Mouse (Mus musculus) intestine, embryonic 14.5 days (tissue): ENCODE measurements around the gene Fto. TPM values are rescaled to one million over a fixed set of nuclear protein-coding genes. Genes with fewer than 3 reads are reported as not detected.

ENCODE experiments used
- ATAC-seq: fragments of 200-750 bp; cut with Nextera tagmentation; replicated peaks from 2 replicates; pipeline ENCODE4 v1.8.0; 2017; ENCODE audit warnings: low read depth, moderate number of reproducible peaks, moderate TSS enrichment, moderate library complexity; ENCODE audit not compliant: low FRiP score, low TSS enrichment
- DNase-seq: peaks from one replicate; pipeline ENCODE4 v3.0.0-alpha.2; 2018; ENCODE audit warnings: low spot score
- H3K27ac ChIP-seq: fragments of 300-500 bp; sonication (generic); 2 replicates; pipeline ENCODE4 v1.5.1; 2014; ENCODE audit warnings: low read depth, mild to moderate bottlenecking, control low read depth
- H3K27me3 ChIP-seq: fragments of 300-500 bp; sonication (generic); replicated peaks from 2 replicates; pipeline ENCODE4 v1.6.1; 2014; ENCODE audit warnings: low read length, control low read depth; ENCODE audit not compliant: control insufficient read depth, insufficient read depth
- H3K36me3 ChIP-seq: fragments of 300-500 bp; sonication (generic); 2 replicates; pipeline ENCODE4 v1.6.1; 2014; ENCODE audit warnings: low read length, control low read depth; ENCODE audit not compliant: control insufficient read depth, insufficient read depth
- H3K4me1 ChIP-seq: fragments of 300-500 bp; sonication (generic); replicated peaks from 2 replicates; pipeline ENCODE4 v1.6.1; 2014; ENCODE audit warnings: low read length, control low read depth, mixed read lengths; ENCODE audit not compliant: control insufficient read depth, insufficient read depth
- H3K4me2 ChIP-seq: fragments of 300-500 bp; sonication (generic); 2 replicates; pipeline ENCODE4 v1.6.1; 2014; ENCODE audit warnings: low read length
- H3K4me3 ChIP-seq: fragments of 300-500 bp; sonication (generic); 2 replicates; pipeline ENCODE4 v1.5.1; 2014; ENCODE audit warnings: low read depth, low read length, control low read depth, mixed read lengths
- H3K9ac ChIP-seq: fragments of 300-500 bp; sonication (generic); 2 replicates; pipeline ENCODE4 v1.6.1; 2014; ENCODE audit warnings: mild to moderate bottlenecking, low read length
- H3K9me3 ChIP-seq: fragments of 300-500 bp; sonication (generic); 2 replicates; pipeline ENCODE4 v1.6.1; 2016; ENCODE audit warnings: low read length, control low read depth; ENCODE audit not compliant: control insufficient read depth
- WGBS: fragments of 180-500 bp; shearing (Covaris S2); extraction: QIAGEN DNeasy Blood & Tissue Kit; methylation state at CpG from one replicate; pipeline ENCODE4 v1.1.7; 2014; 5-methylcytosine and 5-hydroxymethylcytosine counted together
- polyA plus RNA-seq: library from polyadenylated mRNA; unstranded; fragments of >200 nt; fragmentation: Nextera tagmentation; extraction: Ambion mirVana; gene quantifications from 2 replicates; pipeline ENCODE4 v1.2.1, GENCODE M21; 2014

The Fto gene
- polyA plus RNA-seq, 1 experiment from 2014 or later: 77.7 TPM

DNA sequence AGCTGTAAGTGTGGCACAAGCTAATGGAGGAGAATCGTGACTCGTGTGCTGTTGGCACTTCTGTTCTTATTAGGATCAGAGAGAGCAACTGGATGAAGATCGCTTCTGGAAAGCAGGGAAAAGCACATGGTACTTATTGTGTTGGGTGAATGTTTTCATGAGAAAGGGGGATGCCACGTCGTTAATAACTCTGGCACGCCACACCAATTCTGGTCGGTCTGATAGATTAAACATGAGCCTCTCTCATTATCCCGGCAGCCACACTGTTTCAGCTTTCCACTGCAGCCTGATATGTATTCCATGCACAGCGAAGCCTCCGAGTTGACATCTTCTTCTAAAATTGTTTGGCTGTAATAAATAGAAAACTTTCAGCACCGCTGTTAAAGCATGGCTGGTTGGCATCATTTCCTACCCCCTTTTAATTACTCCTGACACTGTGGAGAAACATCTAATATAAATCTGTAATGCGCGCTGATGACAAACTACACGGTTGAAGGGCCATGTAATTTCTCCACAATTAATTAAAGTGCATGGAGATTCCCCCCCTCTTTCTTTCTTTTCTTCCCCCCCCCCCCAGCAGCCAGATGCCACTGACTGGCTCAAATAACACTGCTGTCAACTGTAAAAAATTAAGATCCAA is 298.5 kb downstream of the Fto start:
- Histone ChIP-seq H3K4me3 (no peak overlapping the region), H3K4me1 (peaks cover 16% of the 10 kb centered on the region), H3K36me3 (no peaks in the 10 kb centered on the region), H3K9me3 (no peaks in the 10 kb centered on the region), H3K9ac (no peak overlapping the region), H3K27me3 (no peaks in the 10 kb centered on the region), H3K4me2 (no peak overlapping the region), H3K27ac (no peak overlapping the region)
- WGBS: 72% methylated on average over 14 of the region's 14 CpGs
- no peak for ATAC-seq
- DNase-seq: no peak

DNA sequence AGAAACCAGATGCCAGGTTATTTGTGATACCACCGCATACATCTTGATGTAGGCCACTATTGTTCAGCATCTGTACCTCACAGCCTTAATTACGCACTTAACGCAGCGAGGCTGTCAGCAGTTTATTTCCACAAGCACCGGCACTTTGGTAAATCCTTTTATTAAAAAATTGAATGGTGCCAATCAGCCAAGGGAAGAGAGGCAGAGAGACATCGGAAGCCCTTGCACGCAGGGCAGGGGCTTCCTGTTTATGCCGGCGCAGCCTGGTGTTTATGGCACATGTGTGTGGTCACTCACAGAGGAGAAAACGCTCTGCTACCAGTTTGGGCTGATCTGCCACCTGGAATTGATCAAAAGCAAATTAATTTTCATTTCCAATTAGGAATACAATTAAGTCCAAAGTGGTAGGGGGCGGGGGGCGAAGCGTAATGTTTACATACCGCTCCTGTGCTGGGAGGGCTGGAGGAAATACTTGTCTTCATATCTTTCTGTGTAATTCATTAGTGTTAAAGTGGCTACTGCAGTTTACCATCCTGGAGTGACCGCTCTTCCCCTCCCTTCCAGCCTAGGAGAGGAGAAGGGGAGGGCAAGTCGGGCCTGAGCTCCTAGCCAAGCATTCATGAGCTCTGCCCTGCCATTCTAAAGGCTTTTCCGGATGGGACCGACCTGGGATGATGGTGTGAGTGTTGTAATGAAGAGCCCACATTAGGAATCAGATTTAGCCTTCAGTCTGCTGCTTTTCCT is 299.2 kb downstream of the Fto start:
- no peak overlapping the region for H3K4me3 ChIP-seq
- DNase-seq (no peak), ATAC-seq (no peak)
- peaks cover 16% of the 10 kb centered on the region for H3K4me1 ChIP-seq
- no peaks in the 10 kb centered on the region for H3K9me3 ChIP-seq
- no peak overlapping the region for H3K27ac ChIP-seq
- H3K27me3 ChIP-seq: no peaks in the 10 kb centered on the region
- H3K9ac ChIP-seq: no peak overlapping the region
- H3K4me2 ChIP-seq: no peak overlapping the region
- WGBS: 43% methylated on average over 18 of the region's 18 CpGs
- no peaks in the 10 kb centered on the region for H3K36me3 ChIP-seq

DNA sequence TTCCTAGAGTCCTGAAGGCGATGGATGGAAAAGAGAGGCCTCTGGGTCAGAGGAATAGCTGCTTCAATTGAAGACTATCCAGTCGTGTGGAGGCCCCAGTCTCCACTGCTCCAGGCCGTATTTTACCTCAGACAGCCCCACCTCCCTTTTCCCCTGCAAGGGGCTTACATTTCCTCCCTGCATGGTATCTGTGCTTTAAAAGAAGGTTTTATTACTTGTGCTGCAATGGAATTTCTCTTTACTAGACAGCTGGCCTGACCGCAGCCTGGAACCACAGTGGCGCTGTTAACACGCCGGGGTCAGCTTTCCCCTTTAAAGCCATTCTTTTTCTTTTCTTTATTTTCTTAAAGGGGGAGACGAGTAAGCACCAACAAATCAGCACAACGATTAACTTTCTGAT is 300.3 kb downstream of the Fto start:
- H3K36me3 ChIP-seq: no peaks in the 10 kb centered on the region
- WGBS: 27% methylated on average over 9 of the region's 9 CpGs
- DNase-seq: no peak
- H3K9me3 ChIP-seq: no peaks in the 10 kb centered on the region
- no peak overlapping the region for H3K4me2 ChIP-seq
- H3K9ac ChIP-seq: no peak overlapping the region
- H3K4me3 ChIP-seq: no peak overlapping the region
- no peak for ATAC-seq
- peaks cover 16% of the 10 kb centered on the region for H3K4me1 ChIP-seq
- H3K27me3 ChIP-seq: no peaks in the 10 kb centered on the region
- no peak overlapping the region for H3K27ac ChIP-seq

DNA sequence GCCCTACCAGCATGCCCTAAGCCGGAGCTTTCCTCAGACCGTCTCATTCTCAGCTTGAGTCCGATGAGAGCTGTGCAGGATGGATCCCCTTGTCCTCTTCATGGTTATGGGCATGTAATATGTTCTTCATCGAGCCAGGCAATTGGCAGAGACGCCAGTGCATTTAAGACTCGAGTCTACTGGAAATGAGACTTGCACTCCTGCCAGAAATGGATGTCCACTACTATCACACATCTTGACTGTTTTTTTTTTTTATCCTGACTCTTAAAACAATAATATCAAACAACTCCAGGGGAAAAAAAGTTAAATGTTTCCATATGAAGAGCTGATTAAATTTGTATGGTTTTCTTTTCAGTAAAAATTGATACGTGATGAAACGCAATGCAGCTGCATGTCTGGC is 301.9 kb downstream of the Fto start:
- H3K4me3 ChIP-seq: no peak overlapping the region
- no peak for ATAC-seq
- H3K36me3 ChIP-seq: no peaks in the 10 kb centered on the region
- H3K27me3 ChIP-seq: no peaks in the 10 kb centered on the region
- no peak for DNase-seq
- no peak overlapping the region for H3K27ac ChIP-seq
- no peak overlapping the region for H3K4me2 ChIP-seq
- peaks cover 16% of the 10 kb centered on the region for H3K4me1 ChIP-seq
- no peak overlapping the region for H3K9ac ChIP-seq
- no peaks in the 10 kb centered on the region for H3K9me3 ChIP-seq
- WGBS: 90% methylated on average over 8 of the region's 8 CpGs

- Histone ChIP-seq H3K9ac (no peak overlapping the region), H3K4me3 (no peak overlapping the region), H3K27ac (no peak overlapping the region), H3K4me1 (peaks cover 16% of the 10 kb centered on the region), H3K4me2 (no peak overlapping the region), H3K9me3 (no peaks in the 10 kb centered on the region), H3K27me3 (no peaks in the 10 kb centered on the region), H3K36me3 (no peaks in the 10 kb centered on the region)
- 75% methylated on average over 11 of the region's 11 CpGs for WGBS
- no peak for ATAC-seq
- no peak for DNase-seq
Measured at GRCm38 (mm10) chr8:91615781-91616683, 302.7 kb downstream of the Fto start.

DNA sequence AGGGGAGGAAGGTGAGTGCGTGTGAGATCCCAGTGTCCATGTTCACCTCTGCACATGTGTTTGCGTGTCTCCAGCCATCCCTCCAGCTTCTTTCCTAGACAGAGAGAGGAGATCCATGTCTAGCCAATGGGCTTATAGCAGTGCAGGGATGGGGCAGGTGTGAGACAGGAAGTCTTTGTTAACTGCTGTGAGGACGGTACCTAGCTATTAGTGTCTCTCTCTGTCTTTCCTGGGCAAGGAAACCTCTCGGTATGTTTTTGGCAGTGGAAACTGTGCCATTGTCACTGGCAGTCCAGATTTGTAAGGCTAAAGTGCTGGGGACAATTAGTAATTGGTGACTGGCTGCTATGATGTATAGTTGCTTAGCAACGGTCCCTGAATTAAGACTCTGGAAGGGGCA is 304.4 kb downstream of the Fto start:
- Histone ChIP-seq H3K4me2 (no peak overlapping the region), H3K4me3 (no peak overlapping the region), H3K4me1 (peaks cover 11% of the 10 kb centered on the region), H3K9ac (no peak overlapping the region), H3K9me3 (no peaks in the 10 kb centered on the region), H3K36me3 (no peaks in the 10 kb centered on the region), H3K27me3 (no peaks in the 10 kb centered on the region), H3K27ac (no peak overlapping the region)
- DNase-seq (no peak), ATAC-seq (no peak)
- WGBS: 80% methylated on average over 5 of the region's 5 CpGs

DNA sequence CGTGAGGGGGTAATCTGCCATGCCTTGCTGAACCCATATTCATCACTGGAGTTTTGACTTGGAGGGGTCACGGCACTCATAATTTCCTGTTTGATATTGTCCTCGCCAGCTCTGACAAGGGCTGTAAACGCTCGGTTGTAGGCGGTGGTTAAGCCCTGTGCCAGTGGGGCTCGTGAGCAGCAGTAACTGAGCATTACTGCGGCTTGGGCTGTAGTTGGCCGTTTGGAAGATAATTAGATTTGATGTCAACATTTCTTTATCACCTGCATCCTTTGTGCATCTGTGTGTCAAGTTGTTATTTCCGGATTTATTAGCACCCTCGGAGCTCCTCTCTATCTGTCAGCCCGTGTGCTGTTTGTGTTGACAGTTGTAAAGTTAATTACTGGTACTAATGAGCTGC is 309.4 kb downstream of the Fto start:
- H3K9ac ChIP-seq: no peak overlapping the region
- no peaks in the 10 kb centered on the region for H3K27me3 ChIP-seq
- H3K9me3 ChIP-seq: no peaks in the 10 kb centered on the region
- no peak overlapping the region for H3K4me2 ChIP-seq
- no peak overlapping the region for H3K27ac ChIP-seq
- ATAC-seq (no peak), DNase-seq (no peak)
- no peaks in the 10 kb centered on the region for H3K36me3 ChIP-seq
- no peak overlapping the region for H3K4me3 ChIP-seq
- no peaks in the 10 kb centered on the region for H3K4me1 ChIP-seq
- WGBS: 28% methylated on average over 12 of the region's 12 CpGs

- Histone ChIP-seq H3K9ac (no peak overlapping the region), H3K9me3 (no peaks in the 10 kb centered on the region), H3K4me3 (no peak overlapping the region), H3K27ac (no peak overlapping the region), H3K4me1 (peaks cover 6% of the 10 kb centered on the region), H3K36me3 (no peaks in the 10 kb centered on the region), H3K27me3 (peaks cover 8% of the 10 kb centered on the region; the same call in 1 of the 2 replicates), H3K4me2 (no peak overlapping the region)
- no peak for DNase-seq
- 55% methylated on average over 18 of the region's 18 CpGs for WGBS
- ATAC-seq: no peak
Measured at GRCm38 (mm10) chr8:91625686-91626558, 312.6 kb downstream of the Fto start.
